Mouse (Mus musculus): ENCODE measurements at regions not wholly inside any gene's neighbourhood (a gene's known extent, or its start where the extent isn't known, plus 50 kb on each side); places are given as distances from the start of the nearest gene placed in this dataset.
"Not testable (repeated sequence)": the region's sequence is repeated elsewhere in the genome, so short reads cannot be mapped to it uniquely, and the experiment has no call there.

GRCm38 (mm10) chr9:113162897-113163874 lies 544.9 kb downstream of the Pdcd6ip start:
- no peak for DNase-seq

GRCm38 (mm10) chr9:113160011-113160410 lies 548.0 kb downstream of the Pdcd6ip start:
- no peak for DNase-seq

- DNase-seq: no peak
These were observed 550.0 kb downstream of the Pdcd6ip start for GRCm38 (mm10) chr9:113158080-113158479.

- no peak for DNase-seq
These were observed 550.5 kb downstream of the Pdcd6ip start for GRCm38 (mm10) chr9:113157474-113158076.

GRCm38 (mm10) chr9:113156707-113157106 lies 551.4 kb downstream of the Pdcd6ip start:
- DNase-seq: no peak

GRCm38 (mm10) chr9:113149084-113149483 lies 559.0 kb downstream of the Pdcd6ip start:
- DNase-seq: no peak

- DNase-seq: no peak
These were observed 561.5 kb downstream of the Pdcd6ip start for GRCm38 (mm10) chr9:113146571-113146970.

- no peak for DNase-seq
These were observed 563.0 kb downstream of the Pdcd6ip start for GRCm38 (mm10) chr9:113145036-113145435.

GRCm38 (mm10) chr9:113134611-113135010 lies 573.4 kb downstream of the Pdcd6ip start:
- no peak for DNase-seq

- no peak for DNase-seq
These were observed 584.9 kb downstream of the Pdcd6ip start for GRCm38 (mm10) chr9:113123004-113123692.

GRCm38 (mm10) chr9:113122253-113122749 lies 585.8 kb downstream of the Pdcd6ip start:
- no peak for DNase-seq

GRCm38 (mm10) chr9:113120385-113120784 lies 587.7 kb downstream of the Pdcd6ip start:
- no peak for DNase-seq

- no peak for DNase-seq
These were observed 588.3 kb downstream of the Pdcd6ip start for GRCm38 (mm10) chr9:113119721-113120120.

GRCm38 (mm10) chr9:113115576-113115975 lies 592.5 kb downstream of the Pdcd6ip start:
- DNase-seq: no peak

GRCm38 (mm10) chr9:113112753-113113152 lies 595.3 kb downstream of the Pdcd6ip start:
- no peak for DNase-seq

- DNase-seq: peak; percentile 30
These were observed 606.3 kb downstream of the Pdcd6ip start for GRCm38 (mm10) chr9:113101733-113102132.

- no peak for DNase-seq
These were observed 607.4 kb downstream of the Pdcd6ip start for GRCm38 (mm10) chr9:113100641-113101040.

- not testable (repeated sequence) for DNase-seq
These were observed 612.6 kb downstream of the Pdcd6ip start for GRCm38 (mm10) chr9:113095421-113095820.

- DNase-seq: no peak
These were observed 614.1 kb downstream of the Pdcd6ip start for GRCm38 (mm10) chr9:113093863-113094390.

GRCm38 (mm10) chr9:113091881-113092280 lies 616.2 kb downstream of the Pdcd6ip start:
- DNase-seq: no peak

GRCm38 (mm10) chr9:113087786-113088185 lies 620.3 kb downstream of the Pdcd6ip start:
- no peak for DNase-seq

GRCm38 (mm10) chr9:113085281-113085810 lies 622.7 kb downstream of the Pdcd6ip start:
- no peak for DNase-seq

GRCm38 (mm10) chr9:113074866-113075265 lies 633.2 kb downstream of the Pdcd6ip start:
- no peak for DNase-seq

All from cerebellum, adult 8-10 months (tissue).